Comparison of ENCODE assay signal across 8 mouse cellular contexts in genomic region chr9:107479593-107479992, GRCm38 (mm10). TPM values are rescaled to one million over a fixed set of nuclear protein-coding genes. Genes with fewer than 3 reads are reported as not detected.
A peak's percentile ranks its signal among the peaks of the same experiment; 100 is the strongest.
DNase-seq lines count a peak whose midpoint lies in the region; ATAC-seq and TF ChIP-seq lines count a peak whose summit lies in the region.

No protein-coding gene starts in this region.

- DNase-seq in heart, postnatal 4 days = no peak
- DNase-seq in brain, adult 2 months (ENCODE audit: low read depth, low spot score) = peak; percentile 31
- DNase-seq in midbrain, embryonic 14.5 days = peak; percentile 75
- DNase-seq in gastrocnemius, postnatal 25 days = no peak
- no peak for DNase-seq in gastrocnemius, adult 2 months

- H3K4me2 ChIP-seq in heart, embryonic 16.5 days (ENCODE audit: low read depth, low read length) = peak overlapping the region; percentile 47
- peak overlapping the region; percentile 9 for H3K4me2 ChIP-seq in hindbrain, embryonic 12.5 days (replicated peaks)
- peak overlapping the region; percentile 23 for H3K4me2 ChIP-seq in midbrain, embryonic 14.5 days (ENCODE audit: low read length)

- H3K27me3 ChIP-seq in heart, embryonic 16.5 days (ENCODE audit: control insufficient read depth, insufficient read depth, low read length) = 0 out of 2 replicates have a peak, but pooled peaks cover 3% of the 10 kb centered on the region
- peaks cover 3% of the 10 kb centered on the region; the same call in 1 of the 2 replicates for H3K27me3 ChIP-seq in hindbrain, embryonic 12.5 days
- no peaks in the 10 kb centered on the region for H3K27me3 ChIP-seq in midbrain, embryonic 14.5 days (ENCODE audit: control insufficient read depth, insufficient read depth, low read length)

- no peaks in the 10 kb centered on the region for H3K4me1 ChIP-seq in heart, embryonic 16.5 days (ENCODE audit: control insufficient read depth, insufficient read depth, low read length)
- peaks cover 46% of the 10 kb centered on the region for H3K4me1 ChIP-seq in hindbrain, embryonic 12.5 days
- peaks cover 31% of the 10 kb centered on the region for H3K4me1 ChIP-seq in midbrain, embryonic 14.5 days (ENCODE audit: control insufficient read depth, insufficient read depth, low read length)

- no peak overlapping the region for H3K9ac ChIP-seq in heart, embryonic 16.5 days (ENCODE audit: low read length)
- peak overlapping the region; percentile 24; the same call in 1 of the 2 replicates for H3K9ac ChIP-seq in hindbrain, embryonic 12.5 days
- peak overlapping the region; percentile 24; the same call in 1 of the 2 replicates for H3K9ac ChIP-seq in midbrain, embryonic 14.5 days (replicated peaks; ENCODE audit: low read length)

- H3K27ac ChIP-seq in heart, embryonic 16.5 days (ENCODE audit: low read length) = no peak overlapping the region
- peak overlapping the region; percentile 86 for H3K27ac ChIP-seq in hindbrain, embryonic 12.5 days
- peak overlapping the region; percentile 79 for H3K27ac ChIP-seq in midbrain, embryonic 14.5 days (replicated peaks; ENCODE audit: low read depth, low read length)
- no peak overlapping the region for H3K27ac ChIP-seq in gastrocnemius, adult 2 months

- no peaks in the 10 kb centered on the region for H3K9me3 ChIP-seq in heart, embryonic 16.5 days (replicated peaks; ENCODE audit: control insufficient read depth, low read length)
- no peaks in the 10 kb centered on the region for H3K9me3 ChIP-seq in hindbrain, embryonic 12.5 days (replicated peaks)
- H3K9me3 ChIP-seq in midbrain, embryonic 14.5 days (ENCODE audit: control insufficient read depth, low read length) = no peaks in the 10 kb centered on the region

- TF ChIP-seq CTCF in gastrocnemius, adult 2 months (IDR thresholded peaks at IDR 0.05) = no peak

- WGBS in heart, embryonic 16.5 days = 21% methylated on average over 14 of the region's 14 CpGs
- 6% methylated on average over 14 of the region's 14 CpGs for WGBS in hindbrain, embryonic 12.5 days
- 6% methylated on average over 14 of the region's 14 CpGs for WGBS in midbrain, embryonic 14.5 days

- no peak overlapping the region for H3K4me3 ChIP-seq in heart, embryonic 16.5 days (ENCODE audit: low read length)
- H3K4me3 ChIP-seq in hindbrain, embryonic 12.5 days = no peak overlapping the region
- no peak overlapping the region for H3K4me3 ChIP-seq in midbrain, embryonic 14.5 days (replicated peaks; ENCODE audit: low read depth, low read length)
- H3K4me3 ChIP-seq in gastrocnemius, adult 2 months = no peak overlapping the region

- intact Hi-C loops in gastrocnemius, adult 2 months (cut with DNase I) = no loop called here

- H3K36me3 ChIP-seq in heart, embryonic 16.5 days (ENCODE audit: control insufficient read depth, insufficient read depth) = no peaks in the 10 kb centered on the region
- H3K36me3 ChIP-seq in hindbrain, embryonic 12.5 days = no peaks in the 10 kb centered on the region
- no peaks in the 10 kb centered on the region for H3K36me3 ChIP-seq in midbrain, embryonic 14.5 days (ENCODE audit: control insufficient read depth, insufficient read depth, low read length)

- ATAC-seq in heart, embryonic 16.5 days (replicated peaks; ENCODE audit: extremely low read depth, insufficient read depth, low FRiP score) = no peak
- no peak for ATAC-seq in hindbrain, embryonic 12.5 days (ENCODE audit: low FRiP score)
- ATAC-seq in midbrain, embryonic 14.5 days (ENCODE audit: low FRiP score, low TSS enrichment) = no peak; the same call in 1 of the 2 replicates
- no peak for ATAC-seq in erythroid progenitor cell, adult 5-6 weeks (replicated peaks; ENCODE audit: low FRiP score, poor library complexity, severe bottlenecking)

RNA-seq across cellular contexts. Expression of gene Tmem115, which starts 54.2 kb away (rescaled TPM):
- 31.3 and 32.9 TPM in 2 replicates for polyA plus RNA-seq in heart, embryonic 16.5 days (2015; fragmentation: Nextera tagmentation; extraction: Ambion mirVana)
- total RNA-seq in heart, postnatal 4 days (2021) = 10 to 100 TPM; 22.1 to 22.8 TPM
- polyA plus RNA-seq in hindbrain, embryonic 12.5 days (2016; fragmentation: Nextera tagmentation; extraction: Ambion mirVana) = 48.1 and 50.4 TPM in 2 replicates
- 50.9 and 51.7 TPM in 2 replicates for polyA plus RNA-seq in midbrain, embryonic 14.5 days (2014; fragmentation: Nextera tagmentation; extraction: Ambion mirVana)
- total RNA-seq in gastrocnemius, postnatal 25 days (2021) = 10 to 100 TPM; 14.8 to 15.2 TPM
- total RNA-seq in erythroid progenitor cell, adult 5-6 weeks (2015; ENCODE audit: low replicate concordance) = 0.72 and 3.8 TPM in 2 replicates
- total RNA-seq in erythroid progenitor cell, adult 5-6 weeks (2017; ENCODE audit: low replicate concordance) = 2.6 and 8.4 TPM in 2 replicates
- 10 to 100 TPM; 16.6 to 17.3 TPM for total RNA-seq in gastrocnemius, adult 2 months (2021)

Comparison
In these comparisons a context has a peak if more than half of its experiments do, and no peak if none do; other contexts are left out.
1. H3K27ac ChIP-seq: peak in hindbrain, embryonic 12.5 days (single experiment) and midbrain, embryonic 14.5 days (single experiment); none in heart, embryonic 16.5 days (single experiment) and gastrocnemius, adult 2 months (single experiment).
2. DNase-seq: peak in brain, adult 2 months (single experiment) and midbrain, embryonic 14.5 days (single experiment); none in heart, postnatal 4 days (single experiment), gastrocnemius, postnatal 25 days (single experiment) and gastrocnemius, adult 2 months (single experiment).
3. Peak in every context shown above with its lines, with median percentiles within 50 percentile points of each other: H3K4me2 ChIP-seq.